Mouse (Mus musculus) heart, embryonic 16.5 days (tissue): ENCODE data around the gene Omt2b. TPM values are rescaled to one million over a fixed set of nuclear protein-coding genes. Genes with fewer than 3 reads are reported as not detected.
"Not testable (repeated sequence)": the region's sequence is repeated elsewhere in the genome, so short reads cannot be mapped to it uniquely, and the experiment has no call there.

ENCODE experiments used
- ATAC-seq: fragments of 200-750 bp; cut with Nextera tagmentation; replicated peaks from 2 replicates; pipeline ENCODE4 v1.8.0; 2017; ENCODE audit warnings: moderate number of reproducible peaks; ENCODE audit not compliant: insufficient read depth, low FRiP score; ENCODE audit errors: extremely low read depth
- H3K27ac ChIP-seq: fragments of 300-500 bp; sonication (generic); 2 replicates; pipeline ENCODE4 v1.5.1; 2014; ENCODE audit warnings: mild to moderate bottlenecking, low read length, control low read depth, moderate library complexity
- H3K27me3 ChIP-seq: fragments of 300-500 bp; sonication (generic); 2 replicates; pipeline ENCODE4 v1.6.1; 2014; ENCODE audit warnings: low read length, mixed read lengths; ENCODE audit not compliant: control insufficient read depth, insufficient read depth
- H3K36me3 ChIP-seq: fragments of 300-500 bp; sonication (generic); 2 replicates; pipeline ENCODE4 v1.6.1; 2014; ENCODE audit not compliant: control insufficient read depth, insufficient read depth
- H3K4me1 ChIP-seq: fragments of 300-500 bp; sonication (generic); 2 replicates; pipeline ENCODE4 v1.6.1; 2014; ENCODE audit warnings: low read length, mixed read lengths; ENCODE audit not compliant: control insufficient read depth, insufficient read depth
- H3K4me2 ChIP-seq: fragments of 300-500 bp; sonication (generic); 2 replicates; pipeline ENCODE4 v1.6.1; 2014; ENCODE audit warnings: low read depth, mild to moderate bottlenecking, control low read depth, low read length
- H3K4me3 ChIP-seq: fragments of 300-500 bp; sonication (generic); 2 replicates; pipeline ENCODE4 v1.5.1; 2014; ENCODE audit warnings: mild to moderate bottlenecking, control low read depth, low read length
- H3K9ac ChIP-seq: fragments of 300-500 bp; sonication (generic); 2 replicates; pipeline ENCODE4 v1.6.1; 2014; ENCODE audit warnings: low read length, control low read depth
- H3K9me3 ChIP-seq: fragments of 300-500 bp; sonication (generic); replicated peaks from 2 replicates; pipeline ENCODE4 v1.6.1; 2016; ENCODE audit warnings: low read length; ENCODE audit not compliant: control insufficient read depth
- WGBS: fragments of 180-500 bp; shearing (Covaris S2); extraction: QIAGEN DNeasy Blood & Tissue Kit; methylation state at CpG from one replicate; pipeline ENCODE4 v1.1.7; 2014; 5-methylcytosine and 5-hydroxymethylcytosine counted together
- polyA plus RNA-seq: library from polyadenylated mRNA; unstranded; fragments of >200 nt; fragmentation: Nextera tagmentation; extraction: Ambion mirVana; gene quantifications from 2 replicates; pipeline ENCODE4 v1.2.1, GENCODE M21; 2015

Omt2b gene
- polyA plus RNA-seq, result not detected in 2 replicates

DNA sequence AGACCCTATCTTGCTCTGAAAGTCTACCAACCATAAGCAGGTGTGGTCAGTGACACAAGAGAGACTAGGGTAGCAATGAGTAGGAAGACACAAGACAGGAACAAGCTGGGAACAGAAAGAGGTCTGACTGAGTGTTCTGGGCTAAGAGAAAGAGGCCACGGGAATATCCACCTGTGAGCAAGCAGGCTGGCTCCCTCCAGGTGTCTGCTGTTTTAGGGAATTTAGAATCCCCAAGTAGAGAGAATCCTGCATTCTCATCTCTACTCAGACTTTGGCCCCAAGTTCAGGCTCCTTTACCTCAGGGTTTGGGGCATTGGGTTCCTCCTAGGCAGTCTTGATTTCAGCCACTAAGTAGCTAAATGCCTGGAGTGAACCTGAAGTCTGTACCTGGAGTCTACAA is at the start of gene Omt2b:
Omt2b (plus strand) TSS at position 301 of the 400 bp plus-strand sequence.
- H3K27me3 ChIP-seq, H3K36me3 ChIP-seq, H3K4me1 ChIP-seq, ATAC-seq, H3K27ac ChIP-seq, H3K4me2 ChIP-seq, H3K4me3 ChIP-seq, H3K9ac ChIP-seq, H3K9me3 ChIP-seq: not testable (repeated sequence)
- WGBS, result 78% methylated on average over 1 of the region's 1 CpGs

DNA sequence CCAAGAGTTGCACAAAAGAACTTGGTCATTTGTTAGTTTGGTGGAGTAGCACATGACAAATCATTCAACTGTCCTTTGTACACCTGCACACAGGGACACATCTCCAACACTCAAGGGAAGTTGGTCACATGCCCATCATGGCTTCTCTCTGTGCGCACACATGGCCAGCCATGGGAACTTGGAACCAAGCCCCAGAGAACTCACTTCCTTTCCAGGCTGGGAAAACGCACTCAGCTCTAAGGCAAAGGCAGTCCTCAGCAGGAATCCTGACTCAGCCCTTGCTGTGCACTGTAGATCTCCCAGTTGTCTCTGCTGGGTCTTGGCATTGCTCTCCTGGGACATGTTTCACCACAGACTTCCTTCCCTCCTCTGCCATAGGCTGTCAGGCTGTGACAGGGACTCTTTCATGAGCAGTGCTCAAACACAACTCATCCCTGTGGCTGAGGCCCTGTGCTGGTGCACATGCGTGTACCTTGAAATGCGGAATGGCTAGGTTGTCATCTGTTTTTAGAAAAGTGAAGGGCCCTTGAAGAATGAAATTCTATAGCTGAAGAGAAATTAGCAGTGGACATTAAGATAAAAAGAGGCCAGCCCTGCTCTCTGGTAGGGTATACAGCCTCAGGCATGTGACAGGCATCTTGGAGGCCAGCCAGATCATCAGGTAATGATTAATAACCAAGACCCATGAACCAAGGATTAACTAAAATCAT is 45.2 kb upstream of the Omt2b start:
- H3K9ac ChIP-seq, H3K27ac ChIP-seq, H3K4me3 ChIP-seq, H3K36me3 ChIP-seq, H3K4me2 ChIP-seq, H3K9me3 ChIP-seq, H3K27me3 ChIP-seq, H3K4me1 ChIP-seq, ATAC-seq: not testable (repeated sequence)
- WGBS, result 66% methylated on average over 4 of the region's 4 CpGs

DNA sequence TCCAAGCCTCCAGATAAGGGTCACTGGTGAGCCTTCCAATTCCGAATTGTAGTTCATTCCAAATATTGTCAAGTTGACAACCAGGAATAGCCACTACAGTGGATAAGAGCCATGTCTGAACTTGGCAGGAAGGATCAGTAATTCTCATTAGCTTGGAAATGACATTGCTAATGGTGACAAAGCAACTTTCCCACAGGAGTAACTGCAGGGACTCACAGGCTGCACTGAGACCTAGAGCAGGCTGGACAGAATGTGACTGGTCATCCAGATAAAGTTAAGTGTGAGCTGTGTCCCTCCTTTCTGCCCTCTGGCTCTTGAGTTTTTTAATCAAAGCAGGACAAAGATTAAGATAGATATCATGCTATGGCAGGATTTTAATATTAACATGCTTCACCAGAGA is 38.3 kb upstream of the Omt2b start:
- not testable (repeated sequence) for H3K4me2 ChIP-seq, ATAC-seq, H3K36me3 ChIP-seq, H3K9ac ChIP-seq, H3K27me3 ChIP-seq, H3K9me3 ChIP-seq, H3K4me3 ChIP-seq, H3K4me1 ChIP-seq, H3K27ac ChIP-seq
- WGBS, result 33% methylated on average over 1 of the region's 1 CpGs

DNA sequence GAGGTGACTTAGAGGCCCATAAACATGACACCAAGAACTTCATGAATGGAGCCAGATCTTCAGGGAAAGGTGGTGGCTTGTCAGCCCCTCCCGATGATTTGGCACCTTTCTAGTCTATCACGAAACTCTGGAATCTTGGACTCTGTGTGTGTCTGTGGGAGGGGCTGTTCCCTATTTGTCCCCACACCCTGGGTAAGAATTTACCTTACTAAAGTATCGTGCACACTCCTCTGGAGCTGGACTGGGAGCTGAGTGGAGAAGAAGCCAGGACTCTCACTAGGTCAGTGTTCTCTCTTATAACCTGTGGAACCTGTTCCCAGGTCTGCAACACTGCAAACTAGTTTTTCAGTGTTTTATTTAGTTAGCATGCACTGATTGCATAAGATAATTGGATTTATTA is 37.7 kb upstream of the Omt2b start, which contains the start of gene Gm10639:
Gm10639 (plus strand) TSS at position 201 of the 400 bp plus-strand sequence.
- not testable (repeated sequence) for H3K27ac ChIP-seq, H3K9me3 ChIP-seq, H3K4me1 ChIP-seq, H3K9ac ChIP-seq, H3K27me3 ChIP-seq, H3K4me2 ChIP-seq, H3K36me3 ChIP-seq, ATAC-seq, H3K4me3 ChIP-seq
- 82% methylated on average over 3 of the region's 3 CpGs for WGBS

DNA sequence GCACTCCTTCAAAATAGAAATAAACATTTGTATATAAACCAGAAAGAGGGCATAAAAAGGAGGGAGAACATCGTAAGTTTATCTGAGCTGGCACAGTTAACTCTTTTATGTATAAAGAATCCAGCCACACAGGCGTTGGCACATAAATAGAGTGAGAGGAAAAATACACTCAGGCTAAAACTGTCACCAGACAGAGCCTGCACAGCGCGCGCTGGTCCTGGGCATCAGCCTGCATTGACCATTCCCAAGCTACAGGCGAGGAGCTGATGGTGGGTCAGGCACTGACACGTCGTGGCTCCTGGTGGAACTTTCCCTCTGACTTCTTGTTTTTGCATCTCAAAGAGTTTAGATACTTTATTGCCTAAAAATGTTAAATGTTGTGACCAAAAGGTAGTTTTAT is 34.9 kb upstream of the Omt2b start:
- not testable (repeated sequence) for ATAC-seq, H3K4me3 ChIP-seq, H3K36me3 ChIP-seq, H3K9ac ChIP-seq, H3K4me2 ChIP-seq, H3K9me3 ChIP-seq, H3K4me1 ChIP-seq, H3K27ac ChIP-seq, H3K27me3 ChIP-seq
- WGBS, result 72% methylated on average over 8 of the region's 8 CpGs

GRCm38 (mm10) chr9:78293683-78294082 is 33.7 kb upstream of the Omt2b start:
- not testable (repeated sequence) for H3K36me3 ChIP-seq, H3K4me3 ChIP-seq, H3K27ac ChIP-seq, ATAC-seq, H3K4me1 ChIP-seq, H3K9ac ChIP-seq, H3K4me2 ChIP-seq, H3K9me3 ChIP-seq, H3K27me3 ChIP-seq
- 55% methylated on average over 1 of the region's 1 CpGs for WGBS

GRCm38 (mm10) chr9:78294781-78295180 is 32.6 kb upstream of the Omt2b start:
- 74% methylated on average over 4 of the region's 7 CpGs for WGBS
- not testable (repeated sequence) for H3K4me3 ChIP-seq, H3K36me3 ChIP-seq, H3K27ac ChIP-seq, H3K27me3 ChIP-seq, H3K4me1 ChIP-seq, ATAC-seq, H3K9ac ChIP-seq, H3K9me3 ChIP-seq, H3K4me2 ChIP-seq

- not testable (repeated sequence) for H3K4me3 ChIP-seq, H3K4me2 ChIP-seq, H3K27me3 ChIP-seq, H3K9me3 ChIP-seq, ATAC-seq, H3K4me1 ChIP-seq, H3K36me3 ChIP-seq, H3K9ac ChIP-seq, H3K27ac ChIP-seq
- 7% methylated on average over 6 of the region's 6 CpGs for WGBS
Observed at GRCm38 (mm10) chr9:78296089-78296488, 31.3 kb upstream of the Omt2b start.

- Histone ChIP-seq H3K36me3 (no peaks in the 10 kb centered on the region), H3K9ac (no peak overlapping the region), H3K4me2 (no peak overlapping the region), H3K9me3 (no peaks in the 10 kb centered on the region), H3K4me1 (no peaks in the 10 kb centered on the region), H3K27me3 (no peaks in the 10 kb centered on the region), H3K4me3 (no peak overlapping the region), H3K27ac (no peak overlapping the region)
- WGBS, result 67% methylated on average over 1 of the region's 1 CpGs
- ATAC-seq, result no peak
Observed at GRCm38 (mm10) chr9:78298232-78298631, 29.2 kb upstream of the Omt2b start.
